Mouse (Mus musculus) small intestine, adult 2 months (tissue): ENCODE data around the gene Glb1. TPM values are rescaled to one million over a fixed set of nuclear protein-coding genes. Genes with fewer than 3 reads are reported as not detected.

Experiments used
- H3K27ac ChIP-seq: fragments of 200-500 bp; 2 replicates; pipeline ENCODE4 v1.5.1; 2012; ENCODE audit warnings: low read depth, low read length, control low read depth, inconsistent platforms; ENCODE audit not compliant: insufficient read depth
- H3K27me3 ChIP-seq: fragments of 200-500 bp; 2 replicates; pipeline ENCODE4 v1.6.1; 2012; ENCODE audit warnings: mild to moderate bottlenecking, moderate library complexity, low read length, inconsistent platforms; ENCODE audit not compliant: control insufficient read depth, insufficient read depth
- H3K36me3 ChIP-seq: fragments of 200-500 bp; 2 replicates; pipeline ENCODE4 v1.6.1; 2012; ENCODE audit warnings: mild to moderate bottlenecking, low read length, control low read depth, inconsistent platforms; ENCODE audit not compliant: control insufficient read depth, insufficient read depth
- H3K4me1 ChIP-seq: fragments of 200-500 bp; 2 replicates; pipeline ENCODE4 v1.6.1; 2012; ENCODE audit warnings: low read length, inconsistent platforms, mixed read lengths; ENCODE audit not compliant: control insufficient read depth, insufficient read depth, insufficient read length
- H3K4me3 ChIP-seq: fragments of 200-500 bp; 2 replicates; pipeline ENCODE4 v1.5.1; 2012; ENCODE audit warnings: low read depth, mild to moderate bottlenecking, control low read depth, inconsistent platforms, low read length, moderate library complexity
- CTCF ChIP-seq: fragments of 200-500 bp; IDR thresholded peaks from 2 replicates; pipeline ENCODE4 v1.5.1; 2012; ENCODE audit warnings: low read depth, mild to moderate bottlenecking, control low read depth, inconsistent platforms, low read length, moderate library complexity, mixed read lengths; ENCODE audit not compliant: insufficient replicate concordance, insufficient read length; ENCODE audit errors: extremely low read depth
- POLR2A ChIP-seq: fragments of 200-500 bp; IDR thresholded peaks from 2 replicates; pipeline ENCODE4 v1.6.1; 2012; ENCODE audit warnings: low read depth, mild to moderate bottlenecking, control low read depth, inconsistent platforms, low read length, moderate library complexity
- WGBS: fragments of 180-500 bp; shearing (Covaris S2); methylation state at CpG from one replicate; pipeline ENCODE4 v1.1.7; 2018; 5-methylcytosine and 5-hydroxymethylcytosine counted together
- polyA plus RNA-seq: library from polyadenylated mRNA; depleted of rRNA; stranded (reverse); fragments of >200 nt; gene quantifications from 2 replicates; pipeline ENCODE4 v1.2.3, GENCODE M21; 2012

Glb1 gene
- polyA plus RNA-seq, 1 experiment = 25.4 TPM

DNA sequence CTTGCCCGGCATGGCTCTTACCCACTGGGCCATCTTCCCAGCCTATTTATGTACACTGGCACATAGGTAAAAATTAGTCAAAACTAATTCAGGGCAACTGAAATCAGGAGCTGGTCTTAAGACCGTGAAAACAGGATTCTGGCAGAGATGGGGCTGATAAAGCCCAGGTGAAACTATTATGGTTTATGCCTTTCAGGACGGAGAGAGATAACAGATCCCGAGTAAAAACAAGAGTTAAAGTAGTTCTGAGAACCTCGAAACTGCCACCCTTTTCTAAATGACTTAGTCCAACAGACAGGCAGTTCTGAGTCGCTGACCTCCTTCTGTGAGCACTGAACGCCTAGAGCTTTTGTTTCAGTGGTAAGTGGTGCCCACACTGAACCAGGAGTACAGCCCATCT is 71.0 kb downstream of the Glb1 start:
- Histone ChIP-seq H3K4me1 (peaks cover 3% of the 10 kb centered on the region; the same call in 1 of the 2 replicates), H3K36me3 (0 out of 2 replicates have a peak, but pooled peaks cover 4% of the 10 kb centered on the region), H3K27ac (no peak overlapping the region), H3K4me3 (no peak overlapping the region), H3K27me3 (no peaks in the 10 kb centered on the region)
- TF ChIP-seq POLR2A = no peak
- TF ChIP-seq CTCF = no peak
- 54% methylated on average over 7 of the region's 7 CpGs for WGBS

DNA sequence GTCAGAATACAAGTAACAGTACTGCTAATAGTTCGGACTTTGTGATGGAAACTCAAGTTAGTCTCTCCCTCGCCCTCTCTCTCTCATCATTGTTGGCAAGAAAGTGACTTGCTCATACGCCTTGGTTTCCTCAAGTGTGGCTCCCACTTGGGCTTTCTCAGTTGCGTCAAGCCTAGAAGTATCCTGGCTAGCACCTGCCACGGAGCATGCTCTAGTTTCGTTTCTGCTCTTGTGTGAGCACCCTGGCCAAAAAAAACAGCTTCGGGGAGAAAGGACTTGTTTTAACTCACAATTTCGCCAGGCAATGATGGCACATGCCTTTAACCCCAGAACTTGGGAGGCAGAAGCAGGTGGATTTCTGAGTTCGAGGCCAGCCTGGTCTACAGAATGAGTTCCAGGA is 76.1 kb downstream of the Glb1 start:
- TF ChIP-seq CTCF = no peak
- no peak for TF ChIP-seq POLR2A
- no peaks in the 10 kb centered on the region for H3K36me3 ChIP-seq
- 91% methylated on average over 9 of the region's 9 CpGs for WGBS
- no peaks in the 10 kb centered on the region for H3K27me3 ChIP-seq
- H3K4me3 ChIP-seq = no peak overlapping the region
- no peak overlapping the region for H3K27ac ChIP-seq
- H3K4me1 ChIP-seq = peaks cover 3% of the 10 kb centered on the region; the same call in 1 of the 2 replicates

DNA sequence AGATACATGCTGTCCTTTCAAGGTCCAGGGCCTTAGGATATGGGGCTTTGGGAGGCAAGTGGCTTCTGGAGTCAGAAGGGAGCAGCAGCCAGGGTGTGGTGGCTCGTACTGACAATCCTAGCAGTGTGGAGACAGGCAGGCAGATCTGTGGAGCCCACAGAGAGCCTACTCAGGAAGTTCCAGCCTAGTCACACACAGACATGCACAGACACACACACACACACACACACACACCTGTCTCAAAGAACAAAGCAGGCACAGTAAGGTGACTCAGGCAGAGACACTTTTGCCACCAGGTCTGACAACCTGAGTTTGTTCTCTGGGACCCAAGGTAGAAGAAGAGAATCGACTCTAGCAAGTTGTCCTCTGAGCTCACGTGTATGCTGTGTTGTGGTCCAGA is 80.1 kb downstream of the Glb1 start:
- Histone ChIP-seq H3K36me3 (no peaks in the 10 kb centered on the region), H3K4me1 (no peaks in the 10 kb centered on the region), H3K27ac (no peak overlapping the region), H3K4me3 (no peak overlapping the region), H3K27me3 (no peaks in the 10 kb centered on the region)
- WGBS = 76% methylated on average over 3 of the region's 3 CpGs
- TF ChIP-seq CTCF (no peak), POLR2A (no peak)

DNA sequence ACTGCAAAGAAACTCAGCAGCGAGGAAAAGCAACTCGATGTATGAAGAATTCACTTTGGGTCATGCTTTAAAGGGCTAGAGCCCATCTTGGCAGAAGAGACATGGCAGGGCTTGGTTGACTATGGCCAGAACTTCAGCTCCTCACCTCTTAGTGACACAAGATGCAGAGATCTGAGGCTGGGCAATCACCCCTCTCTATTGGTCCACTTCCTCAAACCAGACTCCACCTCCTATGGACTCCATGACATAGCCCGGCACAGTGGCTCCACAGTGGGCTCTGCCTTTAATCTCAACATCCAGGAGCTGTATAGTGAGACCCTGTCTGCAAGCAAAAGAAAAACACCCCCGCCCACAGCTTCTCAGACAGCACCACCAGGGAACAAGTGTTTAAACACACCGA is 83.9 kb downstream of the Glb1 start:
- Histone ChIP-seq H3K36me3 (no peaks in the 10 kb centered on the region), H3K27ac (no peak overlapping the region), H3K27me3 (no peaks in the 10 kb centered on the region), H3K4me3 (no peak overlapping the region), H3K4me1 (peaks cover 12% of the 10 kb centered on the region)
- 82% methylated on average over 5 of the region's 5 CpGs for WGBS
- TF ChIP-seq POLR2A = no peak
- no peak for TF ChIP-seq CTCF

DNA sequence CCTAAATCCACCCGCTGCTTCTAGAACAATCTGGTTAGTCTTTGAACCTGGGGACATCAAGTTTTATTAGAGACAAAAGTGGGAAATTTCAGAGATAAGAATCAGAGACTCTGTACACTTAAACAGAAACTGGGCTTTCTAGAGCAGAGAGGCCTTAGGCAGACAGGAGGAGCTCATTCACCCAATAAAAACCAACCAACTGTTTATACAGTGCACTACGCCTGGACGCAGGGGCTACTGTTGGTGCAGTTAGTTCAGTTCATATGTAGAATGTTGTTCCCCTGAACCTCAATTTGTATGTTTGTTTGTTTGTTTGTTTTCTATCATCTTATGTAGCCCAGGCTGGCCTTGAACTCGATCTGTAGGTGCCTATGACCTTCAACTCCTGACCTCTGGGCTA is 85.9 kb downstream of the Glb1 start:
- H3K4me1 ChIP-seq = peaks cover 12% of the 10 kb centered on the region
- H3K4me3 ChIP-seq = no peak overlapping the region
- H3K27me3 ChIP-seq = no peaks in the 10 kb centered on the region
- TF ChIP-seq CTCF = no peak
- TF ChIP-seq POLR2A = no peak
- WGBS = 55% methylated on average over 4 of the region's 4 CpGs
- H3K27ac ChIP-seq = no peak overlapping the region
- no peaks in the 10 kb centered on the region for H3K36me3 ChIP-seq

DNA sequence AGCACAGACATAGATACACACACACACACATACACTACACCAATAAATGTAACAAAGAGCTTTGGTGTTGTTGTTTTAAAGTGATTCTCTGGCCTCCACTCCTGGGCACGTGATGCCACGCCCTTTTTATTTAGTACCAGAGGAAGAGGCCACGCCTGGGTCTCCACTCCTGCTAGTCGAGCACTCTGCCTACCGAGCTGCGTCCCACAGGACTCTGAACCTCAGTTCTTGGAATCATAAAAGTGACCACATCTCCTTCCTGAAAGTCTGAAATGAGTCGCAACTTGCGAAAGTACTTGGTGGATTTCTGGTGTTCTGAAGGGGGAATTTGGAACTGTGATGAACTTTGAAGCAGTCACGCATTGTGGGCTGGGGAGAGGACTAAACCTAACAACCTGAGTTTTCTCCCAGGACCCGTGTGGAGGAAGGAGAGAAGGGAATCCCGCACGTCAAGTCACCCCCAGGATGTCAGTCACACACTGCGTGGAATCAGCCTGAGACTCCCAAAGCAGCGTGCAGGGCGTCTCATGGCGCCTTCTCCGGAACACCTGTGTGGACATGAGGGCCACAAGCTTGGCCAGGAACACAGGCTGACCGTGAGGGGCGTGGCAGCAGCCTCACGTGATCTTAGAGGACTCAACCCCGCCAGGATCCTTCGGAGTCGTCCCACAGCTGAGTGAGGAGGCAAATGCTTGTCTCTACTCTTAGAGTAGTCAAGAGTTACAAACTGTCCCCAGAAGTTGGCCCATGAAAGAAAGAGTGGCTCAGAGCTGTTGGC is 86.8 kb downstream of the Glb1 start:
- peaks cover 12% of the 10 kb centered on the region for H3K4me1 ChIP-seq
- peak overlapping the region; percentile 65 for H3K27ac ChIP-seq
- H3K4me3 ChIP-seq = peak overlapping the region; percentile 55
- no peaks in the 10 kb centered on the region for H3K27me3 ChIP-seq
- 24% methylated on average over 23 of the region's 23 CpGs for WGBS
- H3K36me3 ChIP-seq = no peaks in the 10 kb centered on the region
- TF ChIP-seq CTCF = no peak
- TF ChIP-seq POLR2A = no peak

DNA sequence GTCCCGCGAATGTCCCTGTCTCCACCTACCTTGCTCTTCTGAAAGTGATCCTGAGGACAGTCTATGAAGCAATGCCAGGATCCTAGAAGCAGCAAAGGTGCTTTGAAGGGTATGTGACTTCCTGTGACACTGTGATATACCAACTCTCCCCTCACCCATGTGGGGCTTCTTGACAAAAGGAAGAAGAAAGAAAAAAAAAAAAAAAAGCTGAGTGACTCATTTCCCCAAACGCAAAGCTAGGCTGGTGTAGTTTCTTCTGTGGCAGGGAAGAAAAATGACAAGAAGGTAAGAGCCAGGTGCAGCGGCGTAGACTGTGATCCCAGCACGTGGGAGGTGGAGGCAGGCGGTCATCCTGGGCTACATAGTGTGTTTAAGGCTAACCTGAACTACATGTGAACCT is 95.6 kb downstream of the Glb1 start:
- Histone ChIP-seq H3K4me3 (no peak overlapping the region), H3K4me1 (no peaks in the 10 kb centered on the region), H3K36me3 (no peaks in the 10 kb centered on the region), H3K27ac (no peak overlapping the region), H3K27me3 (no peaks in the 10 kb centered on the region)
- TF ChIP-seq POLR2A = no peak
- TF ChIP-seq CTCF = no peak
- 68% methylated on average over 7 of the region's 7 CpGs for WGBS
